Mouse (Mus musculus) heart, adult 18-20 months (tissue): ENCODE measurements around the gene Orc4. TPM values are rescaled to one million over a fixed set of nuclear protein-coding genes. Genes with fewer than 3 reads are reported as not detected.
"Not testable (repeated sequence)": the region's sequence is repeated elsewhere in the genome, so short reads cannot be mapped to it uniquely, and the experiment has no call there.

Experiments used
- DNase-seq, 2 experiments: peaks; one replicate each; pipeline ENCODE4 v3.0.0; 2021 to 2022; ENCODE audit warnings: mixed read lengths in 1 of 2
- long read RNA-seq, 2 experiments: library from polyadenylated mRNA; stranded (forward); transcript quantifications; one replicate each; pipeline ENCODE4 v2.0.0; 2021
- total RNA-seq, 2 experiments: library from RNA; stranded (reverse); gene quantifications; 2 replicates each; pipeline ENCODE4 v1.2.3; 2021

Orc4 gene
- total RNA-seq, result 10 to 100 TPM; 32.3 to 34.6 TPM
- long read RNA-seq, experiment 1, full-length matches to known transcripts, result 7 of 17 reads
- long read RNA-seq, experiment 1, partial matches to known transcripts, result 1 of 17 reads
- long read RNA-seq, experiment 1, other reads (novel, unspliced or antisense), result 9 of 17 reads
- long read RNA-seq, experiment 2, full-length matches to known transcripts, result 10 of 12 reads
- long read RNA-seq, experiment 2, partial matches to known transcripts, result 0 of 12 reads
- long read RNA-seq, experiment 2, other reads (novel, unspliced or antisense), result 2 of 12 reads

GRCm38 (mm10) chr2:48950252-48950315 lies at the start of gene Orc4:
Gene Orc4, minus strand, starts transcription at chr2:48950277.
- DNase-seq, result no peak

- DNase-seq, result no peak
These were observed 40.2 kb upstream of the Orc4 start for GRCm38 (mm10) chr2:48990322-48990721.

- no peak for DNase-seq
These were observed 28.8 kb upstream of the Orc4 start for GRCm38 (mm10) chr2:48978920-48979319.

DNA sequence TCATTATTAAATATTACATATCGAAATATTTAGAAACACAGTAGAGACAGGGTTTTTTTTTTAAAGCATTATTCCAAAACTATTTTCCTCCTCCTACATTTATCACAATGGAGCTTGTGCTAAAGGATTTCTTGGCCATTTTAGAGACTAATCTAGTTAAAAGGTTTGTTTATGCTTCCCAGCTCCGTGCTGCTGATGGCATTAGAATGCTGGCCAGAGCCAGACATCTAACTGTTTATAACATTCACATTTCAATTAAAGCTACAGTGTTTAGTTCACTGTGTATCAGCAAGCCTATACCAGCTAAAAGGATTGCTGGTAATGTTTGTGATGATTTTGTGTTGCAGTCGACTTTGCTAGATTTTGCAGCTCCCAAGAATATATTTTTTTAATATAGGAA lies 6.5 kb upstream of the Orc4 start:
- DNase-seq, result no peak

- peak in 1 of 2 experiments; percentile 26 for DNase-seq
These were observed 321 bp upstream of the Orc4 start for GRCm38 (mm10) chr2:48950316-48950880.

DNA sequence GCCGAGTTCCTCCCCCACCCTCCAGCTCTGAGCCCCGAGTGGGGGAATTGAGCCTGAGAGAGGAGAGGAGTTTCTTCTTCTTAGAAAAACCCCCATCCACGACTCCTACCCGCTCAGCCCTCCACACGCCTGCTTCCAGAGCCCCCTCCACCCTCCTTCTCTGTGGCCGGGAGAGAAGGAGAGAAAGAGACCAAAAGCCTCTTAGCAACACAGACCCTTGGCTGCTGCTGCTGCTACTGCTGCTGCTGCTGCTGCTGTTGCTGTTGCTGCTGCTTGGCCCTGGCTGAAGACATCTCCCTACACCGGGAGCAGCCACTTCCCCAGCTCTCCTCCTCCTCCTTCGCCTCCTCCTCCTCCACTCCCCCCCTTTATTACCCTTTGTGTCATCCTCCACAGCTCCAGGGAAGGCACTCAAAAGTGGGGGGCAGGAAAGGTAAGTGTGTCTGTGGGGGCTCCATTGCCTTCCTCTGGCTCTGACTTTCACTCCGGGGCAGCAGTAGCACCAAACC lies 280 bp downstream of the Orc4 start:
- DNase-seq, result peak; percentile 47 to 56

DNA sequence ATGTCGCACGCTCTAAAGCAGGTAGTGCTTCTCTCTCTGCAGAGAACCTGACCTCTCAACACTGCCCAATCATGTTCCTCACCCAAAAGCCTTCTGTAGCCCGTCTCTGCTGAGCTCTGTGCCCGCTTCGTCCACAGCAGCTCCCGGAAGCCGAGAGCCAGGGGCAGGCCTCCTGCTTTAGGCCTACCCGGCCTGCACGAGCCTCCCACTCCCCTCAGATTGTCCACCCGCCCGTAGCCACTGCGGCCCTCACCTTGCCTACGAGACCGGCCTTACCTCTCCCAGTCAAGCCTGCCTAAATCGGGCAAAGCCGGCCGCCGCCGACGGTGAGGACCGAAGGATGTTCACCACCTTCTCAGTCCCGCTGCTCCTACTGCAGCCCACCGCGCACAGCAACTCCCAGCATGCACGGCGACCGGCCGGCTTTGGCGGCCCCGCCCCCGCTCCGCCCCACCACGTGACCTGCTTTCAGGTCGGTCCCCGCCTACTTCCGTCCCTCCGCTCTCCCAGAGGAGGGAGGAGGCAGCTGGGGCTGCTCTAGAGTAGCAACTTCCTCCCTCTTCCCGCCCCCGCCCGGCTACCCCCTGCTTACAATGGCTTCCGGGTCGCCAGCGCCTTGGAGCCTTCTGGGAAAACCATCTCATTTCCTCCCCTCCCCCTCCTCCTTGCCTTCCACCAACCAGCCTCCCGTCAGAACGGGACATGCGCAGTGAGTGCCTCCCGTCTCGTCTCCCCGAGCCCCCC lies 1.1 kb downstream of the Orc4 start, which contains the start of gene Mbd5:
Gene Mbd5 (plus strand): TSS at position 668 of the 744 bp plus-strand sequence.
- peak; percentile 99 for DNase-seq

DNA sequence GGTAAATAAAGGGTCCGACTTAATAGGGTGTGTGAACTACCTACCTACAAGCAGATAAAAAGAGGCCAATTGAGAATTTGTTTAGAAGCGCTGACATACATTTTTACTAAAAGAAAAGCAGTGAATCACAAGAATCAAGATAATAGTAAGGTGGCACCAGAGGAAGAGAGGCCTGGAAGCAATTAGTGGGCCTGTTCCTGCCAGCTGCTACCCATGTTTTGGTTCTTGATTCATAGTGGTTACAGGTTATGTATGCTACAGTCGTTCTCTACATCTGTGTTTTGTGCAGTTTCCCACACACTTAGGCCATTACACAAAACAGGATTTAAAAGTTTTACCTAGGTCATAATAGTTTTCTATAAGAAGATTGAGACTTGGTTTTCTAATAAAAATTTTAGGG lies 2.3 kb downstream of the Orc4 start:
- DNase-seq, result no peak

- DNase-seq, result no peak
These were observed 15.0 kb downstream of the Orc4 start for GRCm38 (mm10) chr2:48935058-48935457.

- no peak for DNase-seq
These were observed 34.2 kb downstream of the Orc4 start for GRCm38 (mm10) chr2:48915832-48916231.

DNA sequence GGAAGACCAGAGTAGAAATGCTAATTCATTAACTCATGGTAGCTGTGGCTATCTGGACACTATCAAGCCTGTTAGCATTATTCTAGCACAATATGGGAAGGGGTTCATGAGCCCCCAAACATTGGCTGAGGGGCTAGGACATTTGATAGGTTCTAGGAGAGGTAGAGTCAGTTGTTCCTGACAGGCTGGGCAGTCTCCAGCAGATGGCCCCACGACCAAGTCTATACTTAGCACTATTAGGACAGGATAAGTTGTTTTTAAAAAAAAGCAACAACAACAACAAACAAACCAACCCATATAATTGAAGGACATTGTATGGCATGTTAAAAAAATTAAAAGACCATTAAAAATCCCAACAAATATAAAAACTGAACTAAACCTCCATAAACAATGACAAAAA lies 35.9 kb downstream of the Orc4 start:
- DNase-seq, result no peak

GRCm38 (mm10) chr2:48908866-48909265 lies 41.2 kb downstream of the Orc4 start:
- DNase-seq, result peak in 1 of 2 experiments; percentile 19

GRCm38 (mm10) chr2:48895186-48895585 lies 54.9 kb downstream of the Orc4 start:
- no peak for DNase-seq

- DNase-seq, result peak; percentile 60 to 83
These were observed 64.1 kb downstream of the Orc4 start for GRCm38 (mm10) chr2:48885945-48886344.

DNA sequence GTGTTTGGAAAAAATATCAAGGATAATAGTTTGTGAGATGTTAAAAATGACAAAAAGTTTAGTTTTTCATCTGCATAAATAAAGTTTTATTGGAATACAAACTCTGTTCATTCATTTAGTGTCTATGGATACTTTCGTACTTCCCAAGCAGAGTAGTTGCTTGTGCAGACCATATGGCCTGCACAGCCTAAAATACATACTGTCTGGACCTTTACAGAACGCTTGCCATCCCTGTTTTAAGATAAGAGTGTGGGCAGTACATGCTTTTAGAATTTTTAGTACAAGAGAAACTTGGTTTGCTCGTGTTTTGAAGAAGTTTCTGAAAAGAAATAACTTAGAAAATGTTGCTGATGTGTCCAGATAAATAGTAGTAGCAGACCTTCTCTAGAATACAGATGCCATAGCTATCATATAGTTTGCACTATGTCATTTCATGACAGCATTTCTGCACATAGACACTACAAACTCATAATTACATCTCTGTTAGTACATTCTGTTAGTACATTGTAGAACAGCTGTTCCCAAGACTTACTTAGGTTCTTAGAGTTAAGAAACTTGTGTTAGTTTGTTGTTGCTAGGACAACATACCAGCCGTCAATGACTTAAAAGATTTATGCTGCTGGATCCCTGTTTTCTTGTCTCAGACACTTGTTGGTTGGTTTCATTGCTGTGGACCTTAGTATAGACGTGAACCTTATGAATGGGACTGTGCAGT lies 81.7 kb downstream of the Orc4 start:
- DNase-seq, result no peak

DNA sequence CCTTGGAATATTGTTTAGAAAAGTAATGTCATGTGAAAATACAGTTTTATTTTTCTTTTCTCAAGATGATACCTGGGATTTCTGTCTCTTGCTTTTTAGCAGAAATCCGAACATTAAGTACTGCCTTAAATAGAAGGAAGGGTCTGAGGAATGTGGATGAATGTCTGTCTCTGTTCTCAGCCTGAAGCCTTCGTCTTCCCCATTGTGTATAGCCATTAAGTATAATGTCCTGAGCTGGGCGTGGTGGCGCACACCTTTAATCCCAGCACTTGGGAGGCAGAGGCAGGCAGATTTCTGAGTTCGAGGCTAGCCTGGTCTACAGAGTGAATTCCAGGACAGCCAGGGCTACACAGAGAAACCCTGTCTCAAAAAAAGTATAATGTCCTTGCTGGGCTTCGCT lies 84.5 kb downstream of the Orc4 start:
- DNase-seq, result not testable (repeated sequence)

Other genes starting within 250 kb of the Orc4 start
- gene Acvr2a, start 136.2 kb downstream of the Orc4 start, total RNA-seq, result 10 to 100 TPM; 15.1 to 16.0 TPM
- gene Mbd5, start 769 bp downstream of the Orc4 start, total RNA-seq, result 10 to 100 TPM; 31.5 to 33.8 TPM